Mouse (Mus musculus): ENCODE data around the gene Flg2. TPM values are rescaled to one million over a fixed set of nuclear protein-coding genes. Genes with fewer than 3 reads are reported as not detected.

Flg2 gene
- total and polyA plus RNA-seq, 3 experiments, result not detected

GRCm38 (mm10) chr3:93201955-93202354 lies 4.9 kb downstream of the Flg2 start:
- Histone ChIP-seq H3K4me1 (ENCODE audit: control insufficient read depth in 1 of 2, insufficient read depth in 2 of 2, low read length in 2 of 2) (no peaks in the 10 kb centered on the region), H3K27me3 (ENCODE audit: control insufficient read depth in 1 of 2, insufficient read depth in 2 of 2, low read length in 2 of 2) (no peaks in the 10 kb centered on the region), H3K79me2 (ENCODE audit: control insufficient read depth, insufficient read depth, low read length, poor library complexity) (no peaks in the 10 kb centered on the region), H3K9me3 (replicated peaks; ENCODE audit: insufficient read depth, low read length) (no peaks in the 10 kb centered on the region), H3K9ac (ENCODE audit: control insufficient read depth, low read depth, low read length, poor library complexity, severe bottlenecking) (no peak overlapping the region), H3K27ac (ENCODE audit: control insufficient read depth, low read depth, low read length) (no peak overlapping the region), H3K36me3 (ENCODE audit: control insufficient read depth in 1 of 2, insufficient read depth in 2 of 2, low read length in 2 of 2) (no peaks in the 10 kb centered on the region), H3K4me3 (ENCODE audit: control insufficient read depth in 1 of 2, insufficient read depth in 1 of 2, low read depth in 2 of 2, low read length in 2 of 2) (no peak overlapping the region)
- no peak for DNase-seq (ENCODE audit: low read depth, low spot score)
- no peak for TF ChIP-seq EP300 (IDR thresholded peaks at IDR 0.05; ENCODE audit: low read depth in 1 of 2, low read length in 2 of 2)
- TF ChIP-seq KAT2A (conservative IDR thresholded peaks at IDR 0.05; ENCODE audit: low read depth, low read length), result no peak
- no peak for TF ChIP-seq GABPA (IDR thresholded peaks at IDR 0.05; ENCODE audit: low read depth, low read length)
- TF ChIP-seq CHD1 (IDR thresholded peaks at IDR 0.05; ENCODE audit: low read depth, low read length), result no peak
- TF ChIP-seq ZMIZ1 (IDR thresholded peaks at IDR 0.05; ENCODE audit: low read depth, low read length), result no peak
- TF ChIP-seq SMC3 (IDR thresholded peaks at IDR 0.05; ENCODE audit: low read depth, low read length), result no peak
- no peak for TF ChIP-seq POLR2AphosphoS5 (IDR thresholded peaks at IDR 0.05; ENCODE audit: borderline replicate concordance, low read depth, low read length)
- no peak for TF ChIP-seq E2F4 (IDR thresholded peaks at IDR 0.05; ENCODE audit: borderline replicate concordance, low read depth, low read length)
- TF ChIP-seq BHLHE40 (IDR thresholded peaks at IDR 0.05; ENCODE audit: borderline replicate concordance, low read depth, low read length), result no peak
- no peak for TF ChIP-seq MXI1 (IDR thresholded peaks at IDR 0.05; ENCODE audit: low read depth, low read length)
- TF ChIP-seq NELFE (IDR thresholded peaks at IDR 0.05; ENCODE audit: low read depth, low read length), result no peak
- no peak for TF ChIP-seq ZC3H11A (IDR thresholded peaks at IDR 0.05; ENCODE audit: low read depth, low read length)
- no peak for TF ChIP-seq MAX (IDR thresholded peaks at IDR 0.05; ENCODE audit: low read length)
- no peak for TF ChIP-seq ETS1 (IDR thresholded peaks at IDR 0.05; ENCODE audit: low read depth, low read length)
- no peak for TF ChIP-seq TCF12 (IDR thresholded peaks at IDR 0.05; ENCODE audit: low read depth, low read length)
- no peak for TF ChIP-seq MAZ (IDR thresholded peaks at IDR 0.05; ENCODE audit: low read depth, low read length)
- TF ChIP-seq TAL1 (IDR thresholded peaks at IDR 0.05; ENCODE audit: low read length), result no peak
- TF ChIP-seq SIN3A (IDR thresholded peaks at IDR 0.05; ENCODE audit: low read length), result no peak
- no peak for TF ChIP-seq ELF1 (IDR thresholded peaks at IDR 0.05; ENCODE audit: low read depth, low read length)
- TF ChIP-seq USF1 (IDR thresholded peaks at IDR 0.05; ENCODE audit: low read depth, low read length), result no peak

- DNase-seq (ENCODE audit: low read depth, low spot score), result no peak
- no peaks in the 10 kb centered on the region for H3K4me1 ChIP-seq (ENCODE audit: control insufficient read depth in 1 of 2, insufficient read depth in 2 of 2, low read length in 2 of 2)
- no peak overlapping the region for H3K4me3 ChIP-seq (ENCODE audit: control insufficient read depth in 1 of 2, insufficient read depth in 1 of 2, low read depth in 2 of 2, low read length in 2 of 2)
- H3K9me3 ChIP-seq (replicated peaks; ENCODE audit: insufficient read depth, low read length), result no peaks in the 10 kb centered on the region
- TF ChIP-seq TCF12 (IDR thresholded peaks at IDR 0.05; ENCODE audit: low read depth, low read length) (no peak), BHLHE40 (IDR thresholded peaks at IDR 0.05; ENCODE audit: borderline replicate concordance, low read depth, low read length) (no peak), USF2 (IDR thresholded peaks at IDR 0.05; ENCODE audit: borderline replicate concordance in 1 of 2, insufficient read depth in 1 of 2, low read depth in 1 of 2, low read length in 2 of 2) (no peak), MAX (IDR thresholded peaks at IDR 0.05; ENCODE audit: low read length) (no peak), GATA1 (IDR thresholded peaks at IDR 0.05; ENCODE audit: low read depth, low read length) (no peak), EP300 (IDR thresholded peaks at IDR 0.05; ENCODE audit: low read depth in 1 of 2, low read length in 2 of 2) (no peak), RAD21 (IDR thresholded peaks at IDR 0.05; ENCODE audit: low read depth, low read length) (no peak)
- no peak overlapping the region for H3K27ac ChIP-seq (ENCODE audit: control insufficient read depth, low read depth, low read length)
- no peaks in the 10 kb centered on the region for H3K36me3 ChIP-seq (ENCODE audit: control insufficient read depth in 1 of 2, insufficient read depth in 2 of 2, low read length in 2 of 2)
- H3K27me3 ChIP-seq (ENCODE audit: control insufficient read depth in 1 of 2, insufficient read depth in 2 of 2, low read length in 2 of 2), result no peaks in the 10 kb centered on the region
- no peak overlapping the region for H3K9ac ChIP-seq (ENCODE audit: control insufficient read depth, low read depth, low read length, poor library complexity, severe bottlenecking)
- H3K79me2 ChIP-seq (ENCODE audit: control insufficient read depth, insufficient read depth, low read length, poor library complexity), result no peaks in the 10 kb centered on the region
Measured at GRCm38 (mm10) chr3:93202499-93202898, 5.4 kb downstream of the Flg2 start.
